Mouse (Mus musculus) R1 (cell line): ENCODE results near the gene Cttnbp2nl.

Experiments
- DNase-seq: peaks from one replicate; pipeline ENCODE4 v3.0.0-alpha.2; 2018; ENCODE audit warnings: low read depth, low spot score

Gene Cttnbp2nl

DNA sequence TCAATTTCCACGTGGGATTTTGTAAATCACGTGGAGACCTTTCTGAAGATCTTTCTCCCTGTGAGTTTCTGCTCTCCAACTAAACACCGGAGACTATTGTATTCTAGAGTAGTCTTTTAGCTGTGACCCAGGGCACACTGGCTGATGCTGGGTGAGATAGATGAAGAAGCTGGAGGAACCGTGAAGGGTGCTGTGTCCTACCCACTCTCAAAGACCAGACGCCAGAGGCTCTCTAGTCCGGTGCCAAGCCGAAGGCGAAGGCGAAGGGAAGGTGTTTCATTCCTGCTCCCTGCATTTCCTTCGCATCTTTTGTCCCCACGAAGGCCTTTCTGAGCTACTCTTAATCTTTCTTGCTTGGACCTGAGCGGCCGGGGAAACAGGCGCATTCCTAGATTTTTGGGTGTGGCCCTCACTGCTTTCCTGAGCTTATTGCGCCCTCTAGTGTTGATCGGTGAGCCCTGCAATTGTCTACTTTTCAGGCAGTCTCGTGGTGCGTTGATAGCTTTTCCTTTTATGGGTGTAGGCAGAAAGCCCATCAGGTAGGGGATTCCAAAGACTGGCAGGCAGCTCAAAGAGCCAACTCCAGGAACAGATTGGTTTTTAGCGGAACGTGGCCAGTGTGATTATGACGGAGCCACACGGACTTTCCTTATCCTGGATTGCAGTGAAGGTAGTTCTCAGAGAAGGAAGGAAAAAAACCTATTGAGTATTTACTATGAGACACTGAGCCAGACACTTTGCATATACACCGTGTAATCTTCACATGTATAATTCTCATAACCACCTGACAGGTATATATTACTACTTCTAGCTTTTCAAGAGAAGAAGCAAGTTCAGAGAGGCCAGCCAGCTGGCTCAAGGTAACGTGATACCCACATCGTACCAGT, 5.9 kb upstream of the Cttnbp2nl start:
- DNase-seq: peak; percentile 90

DNA sequence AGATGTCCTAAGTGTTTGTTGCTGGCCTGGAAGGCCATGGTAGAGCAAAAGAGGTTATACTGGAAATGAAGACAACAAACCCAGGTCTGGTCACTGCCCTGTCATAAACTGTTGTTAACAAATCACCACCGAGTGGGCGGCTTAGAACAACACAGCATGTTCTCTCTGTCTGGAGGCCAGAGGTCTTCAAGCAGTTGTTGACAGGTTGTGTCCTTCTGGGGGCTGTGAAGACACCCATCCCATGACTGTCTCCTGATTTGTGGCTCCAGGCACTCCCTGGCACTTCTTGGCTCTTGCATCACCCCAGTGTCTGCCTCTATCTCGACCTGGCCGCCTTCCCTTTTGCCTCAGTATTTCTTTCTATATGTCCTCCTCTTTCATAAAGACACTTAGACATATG, 2.7 kb upstream of the Cttnbp2nl start:
- DNase-seq: no peak

- peak; percentile 33 for DNase-seq
Observed at GRCm38 (mm10) chr3:105054952-105055351, 2.0 kb upstream of the Cttnbp2nl start.

DNA sequence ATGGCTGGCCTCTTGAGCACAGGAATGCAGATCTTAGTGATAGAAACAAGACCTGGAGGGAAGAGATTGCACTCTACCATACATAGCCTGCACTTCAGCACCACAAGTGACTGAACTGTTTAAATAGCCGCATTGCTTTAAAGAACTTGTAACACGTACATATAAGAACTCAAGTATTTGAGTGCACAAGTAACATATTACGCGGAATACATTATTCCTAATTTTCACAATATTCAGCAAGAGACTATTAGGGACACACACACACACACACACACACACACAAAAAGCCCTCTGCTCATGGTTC, 704 bp upstream of the Cttnbp2nl start:
- peak; percentile 27 for DNase-seq

- peak; percentile 89 for DNase-seq
Observed at GRCm38 (mm10) chr3:105052171-105052936, 592 bp downstream of the Cttnbp2nl start.

GRCm38 (mm10) chr3:105051103-105051502, 1.8 kb downstream of the Cttnbp2nl start:
- DNase-seq: no peak

DNA sequence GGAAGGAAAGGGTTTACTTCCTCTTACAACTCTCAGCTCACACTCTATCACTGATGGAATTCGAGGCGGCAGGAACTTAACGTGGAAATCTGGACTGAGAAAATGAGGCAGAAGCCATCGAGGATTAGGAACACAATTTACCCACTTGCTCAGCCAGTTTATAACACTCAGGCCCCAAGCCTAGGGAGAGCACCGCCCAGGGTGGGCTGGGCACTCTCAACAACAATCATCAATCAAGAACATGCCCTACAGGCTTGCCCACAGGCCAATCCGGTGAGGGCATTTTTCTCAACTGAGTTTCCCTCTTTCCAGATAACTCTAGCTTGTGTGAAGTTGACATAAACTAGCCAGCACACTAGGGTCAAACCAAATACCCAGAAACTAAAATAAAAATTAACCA, 3.1 kb downstream of the Cttnbp2nl start:
- no peak for DNase-seq

- no peak for DNase-seq
Observed at GRCm38 (mm10) chr3:105047616-105048015, 5.3 kb downstream of the Cttnbp2nl start.

GRCm38 (mm10) chr3:105046870-105047269, 6.1 kb downstream of the Cttnbp2nl start:
- DNase-seq: no peak

DNA sequence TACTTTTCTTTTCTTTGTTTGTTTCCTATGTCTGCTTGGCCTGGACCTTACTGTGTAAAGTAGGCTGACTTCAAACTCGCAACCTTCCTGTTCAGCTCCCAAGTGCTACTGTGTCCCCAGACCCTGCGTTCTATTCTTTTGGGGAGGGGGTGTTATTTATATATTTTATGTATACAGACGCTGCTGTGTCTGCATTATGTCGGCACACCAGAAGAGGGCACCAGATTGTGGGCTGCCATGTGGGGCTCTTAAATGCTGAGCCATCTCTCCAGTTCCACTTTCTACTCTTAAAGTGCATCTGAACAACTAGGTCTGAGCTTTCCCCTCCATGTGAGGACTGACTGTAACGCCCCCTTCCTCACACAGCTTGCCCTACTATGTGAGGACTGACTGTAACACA, 9.2 kb downstream of the Cttnbp2nl start:
- no peak for DNase-seq

- DNase-seq: peak; percentile 20
Observed at GRCm38 (mm10) chr3:105040983-105041625, 11.8 kb downstream of the Cttnbp2nl start.

DNA sequence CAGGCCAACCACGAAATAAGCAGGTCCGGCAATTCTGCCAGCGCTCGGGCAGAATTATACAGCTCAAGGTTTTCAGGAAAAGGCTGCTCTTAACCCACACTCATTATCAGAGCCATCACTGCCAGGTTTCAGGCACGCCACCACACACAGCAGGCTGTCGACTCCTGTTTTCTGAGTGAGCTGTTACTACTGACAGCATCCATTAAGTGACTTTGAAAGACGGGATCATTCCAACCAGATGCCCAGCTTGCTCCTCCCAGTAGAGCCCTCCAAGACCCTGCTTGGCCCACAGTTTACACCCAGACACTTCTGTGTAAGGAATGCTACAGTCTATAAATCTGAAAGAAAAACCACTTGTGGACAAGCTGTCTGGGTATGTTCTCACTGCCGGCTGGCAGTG, 12.9 kb downstream of the Cttnbp2nl start:
- DNase-seq: no peak

DNA sequence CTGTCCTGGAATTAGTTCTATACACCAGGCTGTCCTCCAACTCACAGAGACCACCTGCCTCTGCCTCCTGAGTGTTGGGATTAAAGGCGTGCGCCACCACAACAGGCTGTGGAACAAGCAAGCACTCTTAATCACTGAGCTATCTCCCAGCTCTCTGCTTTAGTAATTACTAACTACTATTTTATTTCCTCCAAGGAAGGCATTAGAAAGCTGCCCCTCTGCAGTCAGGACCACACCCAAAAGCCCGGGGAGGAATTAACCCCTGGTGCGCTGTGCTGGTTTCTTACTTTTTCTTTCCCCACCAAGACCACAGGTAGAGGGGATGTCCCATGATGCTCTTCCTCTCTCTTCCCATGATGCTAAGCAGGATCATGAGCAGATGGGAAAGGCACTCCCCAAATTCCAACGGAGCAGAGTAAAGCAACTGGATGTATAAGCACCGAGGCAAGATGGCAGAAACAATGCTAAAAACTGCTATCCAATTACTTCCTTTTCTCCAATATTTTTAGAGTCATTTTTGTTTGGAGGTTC, 15.6 kb downstream of the Cttnbp2nl start:
- peak; percentile 76 for DNase-seq

DNA sequence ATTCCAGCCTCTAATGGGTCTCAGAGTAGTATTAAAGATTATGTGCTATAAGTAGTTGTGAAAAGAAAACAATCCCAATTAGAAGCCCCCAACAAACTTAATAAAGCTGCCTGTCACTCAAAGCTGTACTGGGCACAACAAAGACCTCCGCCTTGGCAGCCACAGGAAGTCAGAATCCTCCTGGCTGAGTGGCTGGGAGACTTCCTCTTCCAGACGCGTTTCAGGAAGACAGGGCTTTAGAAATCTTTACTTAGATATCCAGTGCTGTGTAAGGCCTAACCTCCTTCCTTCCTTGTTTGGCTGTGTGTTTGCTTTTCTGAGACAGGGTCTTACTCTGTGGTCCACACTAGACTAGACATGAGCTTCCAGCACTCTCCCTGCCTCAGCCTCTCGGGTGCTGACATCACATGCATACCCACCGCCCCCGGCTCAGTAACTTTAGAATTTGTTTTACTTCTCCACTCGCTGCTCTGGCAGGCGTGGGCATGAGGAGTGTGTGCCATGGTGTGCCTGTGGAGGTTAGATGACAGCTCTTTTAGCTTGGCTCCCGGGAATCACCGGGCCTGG, 16.6 kb downstream of the Cttnbp2nl start:
- DNase-seq: no peak

GRCm38 (mm10) chr3:105023371-105024005, 29.5 kb downstream of the Cttnbp2nl start:
- no peak for DNase-seq

GRCm38 (mm10) chr3:105019826-105020692, 32.9 kb downstream of the Cttnbp2nl start:
- no peak for DNase-seq

DNA sequence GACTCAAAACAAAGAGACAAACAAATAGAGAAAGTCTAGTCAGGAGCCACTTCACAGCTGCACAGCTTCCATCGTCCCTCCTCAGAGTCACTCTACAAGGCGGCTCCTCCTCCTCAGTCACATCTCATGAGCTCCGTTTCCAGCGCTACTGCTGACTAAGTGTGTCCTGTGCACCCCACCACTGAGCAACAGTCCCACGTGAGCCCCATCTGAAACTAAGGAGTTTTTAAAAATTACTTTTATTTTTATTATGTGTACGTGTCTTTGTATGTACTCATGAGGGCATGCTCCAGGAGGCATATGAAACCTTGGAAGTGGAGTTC, 34.2 kb downstream of the Cttnbp2nl start:
- no peak for DNase-seq

DNA sequence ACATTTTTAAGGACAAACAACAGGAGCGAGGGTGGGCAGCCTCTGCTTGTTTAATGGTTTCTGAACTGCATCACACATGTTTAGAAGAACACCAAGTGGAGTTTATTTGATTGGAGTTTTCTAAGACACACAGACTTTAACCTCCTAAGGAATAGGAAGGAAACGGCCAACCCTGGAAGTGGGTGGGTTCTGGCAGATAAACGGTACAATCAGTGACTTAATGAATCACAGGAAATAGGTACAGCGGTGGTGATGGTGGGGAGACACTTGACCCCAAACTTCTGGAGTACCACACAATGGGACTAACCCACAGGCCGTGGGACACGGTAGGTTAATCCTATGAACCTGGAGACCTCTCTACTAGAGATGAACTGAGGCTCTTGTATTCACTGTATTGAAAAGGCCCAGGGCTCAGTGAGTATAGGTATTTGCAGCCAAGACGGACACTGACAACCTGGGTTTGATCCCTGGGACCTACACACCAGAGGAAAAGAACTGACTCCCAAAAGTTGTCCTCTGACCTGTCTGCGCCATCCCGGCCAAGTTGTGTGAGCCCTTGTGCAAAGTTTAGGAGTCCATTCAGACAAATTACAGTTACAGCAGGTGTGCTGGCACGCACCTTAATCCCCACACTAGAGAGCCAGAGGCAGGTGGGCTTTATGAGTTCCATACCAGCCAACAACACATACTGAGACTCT, 34.7 kb downstream of the Cttnbp2nl start:
- DNase-seq: no peak

DNA sequence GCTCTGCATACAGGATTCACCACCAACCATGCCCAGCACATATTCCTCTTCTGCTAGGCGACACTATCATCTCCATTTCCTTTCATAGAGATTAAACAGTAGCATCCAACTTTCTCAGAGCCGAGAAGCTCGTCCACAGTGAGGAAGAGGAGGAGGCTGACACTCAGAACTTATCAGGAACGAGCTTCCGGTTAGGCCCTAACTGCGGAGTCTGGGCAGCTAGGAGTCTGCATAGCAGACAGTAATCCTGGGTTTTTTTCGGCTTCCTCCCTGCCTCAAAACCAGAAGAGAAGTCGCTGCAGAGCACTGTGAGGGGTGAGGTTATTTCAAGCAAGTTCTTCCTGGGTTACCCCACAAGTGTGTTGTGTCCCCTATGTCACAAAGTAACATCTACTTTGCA, 35.6 kb downstream of the Cttnbp2nl start:
- DNase-seq: no peak

DNA sequence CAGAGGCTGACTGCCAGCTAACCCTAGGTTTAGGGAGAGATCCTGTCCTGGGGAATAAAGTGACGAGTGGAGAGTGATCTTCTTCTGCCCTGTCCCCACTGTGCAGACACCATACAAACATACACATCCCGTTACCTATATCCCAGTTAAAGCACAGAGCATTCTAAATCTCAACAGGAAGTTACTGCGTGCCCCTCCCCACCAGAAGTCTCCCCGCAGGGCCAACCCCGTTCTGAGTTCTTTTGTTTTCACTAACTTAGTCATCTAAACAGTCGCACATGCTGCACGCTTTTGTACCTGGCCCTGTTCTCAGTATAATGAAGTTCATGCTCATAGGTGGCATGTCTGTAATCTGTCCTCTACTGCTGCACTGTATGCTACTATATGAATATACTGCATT, 36.7 kb downstream of the Cttnbp2nl start:
- peak; percentile 49 for DNase-seq
